In genomic region chr5:112285548-112286085, GRCm38 (mm10) we compare ENCODE assay signal across 16 mouse cellular contexts. TPM values are rescaled to one million over a fixed set of nuclear protein-coding genes. Genes with fewer than 3 reads are reported as not detected.
DNase-seq lines count a peak whose midpoint lies in the region; ATAC-seq lines count a peak whose summit lies in the region.
"Had no signal": no experiment of that assay in that cellular context is flagged by ENCODE, and none has a peak within 500 bp of the region (broad histone marks: within the 10 kb centered on the region; RNA-seq: fewer than 3 reads in every experiment).

No protein-coding gene starts in this region.

- no peak overlapping the region for H3K4me3 ChIP-seq in heart, embryonic 13.5 days
- no peak overlapping the region for H3K4me3 ChIP-seq in midbrain, embryonic 10.5 days
- H3K4me3 ChIP-seq in midbrain, embryonic 14.5 days (replicated peaks; ENCODE audit: low read depth, low read length): no peak overlapping the region

- ATAC-seq in heart, embryonic 13.5 days (ENCODE audit: extremely low read depth, insufficient number of reproducible peaks, low FRiP score, low TSS enrichment): no peak
- no peak for ATAC-seq in midbrain, embryonic 14.5 days (ENCODE audit: low FRiP score, low TSS enrichment)
- peak; percentile 22 for ATAC-seq in megakaryocyte-erythroid progenitor cell, adult 5-6 weeks (replicated peaks; ENCODE audit: low FRiP score, low TSS enrichment, poor library complexity, severe bottlenecking)
- ATAC-seq: activated CD4-positive, CD25-positive, alpha-beta regulatory T cell, adult 4 months; CD4-positive, CD25-positive, alpha-beta regulatory T cell, adult 4 months; forebrain, postnatal 0 days had no signal

- no peaks in the 10 kb centered on the region for H3K27me3 ChIP-seq in heart, embryonic 13.5 days (replicated peaks)
- H3K27me3 ChIP-seq in midbrain, embryonic 10.5 days (ENCODE audit: low read depth, poor library complexity, severe bottlenecking): no peaks in the 10 kb centered on the region
- H3K27me3 ChIP-seq in midbrain, embryonic 14.5 days (ENCODE audit: control insufficient read depth, insufficient read depth, low read length): no peaks in the 10 kb centered on the region

- DNase-seq in heart, postnatal 4 days: no peak
- no peak for DNase-seq in midbrain, embryonic 10.5 days (ENCODE audit: low spot score)
- DNase-seq in midbrain, embryonic 14.5 days: no peak
- DNase-seq in thymus, postnatal 4 days: peak; percentile 63
- no peak for DNase-seq in layer of hippocampus, postnatal 36 days
- DNase-seq: cerebellum, adult 2 months; forebrain, postnatal 0 days; gastrocnemius, postnatal 25 days; heart, postnatal 36 days; layer of hippocampus, adult 9-11 months; left cerebral cortex, postnatal 4 days; right cerebral cortex, postnatal 25 days had no signal

- WGBS in heart, embryonic 13.5 days: 84% methylated on average over 7 of the region's 7 CpGs
- 96% methylated on average over 7 of the region's 7 CpGs for WGBS in midbrain, embryonic 10.5 days
- 92% methylated on average over 7 of the region's 7 CpGs for WGBS in midbrain, embryonic 14.5 days

- 0 out of 2 replicates have a peak overlapping the region, but pooled peaks have one; percentile 29 for H3K9ac ChIP-seq in heart, embryonic 13.5 days
- H3K9ac ChIP-seq in midbrain, embryonic 14.5 days (replicated peaks; ENCODE audit: low read length): no peak overlapping the region
- H3K9ac ChIP-seq: forebrain, postnatal 0 days had no signal

- H3K4me2 ChIP-seq in heart, embryonic 13.5 days: no peak overlapping the region
- no peak overlapping the region for H3K4me2 ChIP-seq in midbrain, embryonic 14.5 days (ENCODE audit: low read length)

- H3K4me1 ChIP-seq in heart, embryonic 13.5 days: peaks cover 89% of the 10 kb centered on the region
- H3K4me1 ChIP-seq in midbrain, embryonic 10.5 days: peaks cover 36% of the 10 kb centered on the region
- H3K4me1 ChIP-seq in midbrain, embryonic 14.5 days (ENCODE audit: control insufficient read depth, insufficient read depth, low read length): no peaks in the 10 kb centered on the region

- H3K36me3 ChIP-seq in heart, embryonic 13.5 days: peaks cover 4% of the 10 kb centered on the region; the same call in 1 of the 2 replicates
- H3K36me3 ChIP-seq in midbrain, embryonic 10.5 days: 0 out of 2 replicates have a peak, but pooled peaks cover 3% of the 10 kb centered on the region
- no peaks in the 10 kb centered on the region for H3K36me3 ChIP-seq in midbrain, embryonic 14.5 days (ENCODE audit: control insufficient read depth, insufficient read depth, low read length)

- H3K27ac ChIP-seq in heart, embryonic 13.5 days (replicated peaks): no peak overlapping the region
- H3K27ac ChIP-seq in midbrain, embryonic 10.5 days (replicated peaks): peak overlapping the region; percentile 23; the same call in 1 of the 2 replicates
- H3K27ac ChIP-seq in midbrain, embryonic 14.5 days (replicated peaks; ENCODE audit: low read depth, low read length): no peak overlapping the region

- H3K9me3 ChIP-seq in heart, embryonic 13.5 days: no peaks in the 10 kb centered on the region
- no peaks in the 10 kb centered on the region for H3K9me3 ChIP-seq in midbrain, embryonic 10.5 days (replicated peaks)
- no peaks in the 10 kb centered on the region for H3K9me3 ChIP-seq in midbrain, embryonic 14.5 days (ENCODE audit: control insufficient read depth, low read length)

RNA-seq across cellular contexts. Expression of gene Tpst2, which starts 9.1 kb away (rescaled TPM):
- 36.8 and 37.5 TPM in 2 replicates for polyA plus RNA-seq in heart, embryonic 13.5 days (2015; fragmentation: Nextera tagmentation; extraction: Ambion mirVana)
- total RNA-seq in heart, postnatal 4 days (2021): 10 to 100 TPM; 44.4 to 45.6 TPM
- polyA plus RNA-seq in midbrain, embryonic 10.5 days (2016; fragmentation: Nextera tagmentation; extraction: Ambion mirVana): 35.9 and 37.0 TPM in 2 replicates
- polyA plus RNA-seq in midbrain, embryonic 14.5 days (2014; fragmentation: Nextera tagmentation; extraction: Ambion mirVana): 24.7 and 26.4 TPM in 2 replicates
- total RNA-seq in megakaryocyte-erythroid progenitor cell, adult 5-6 weeks (2014; fragmentation: Nextera tagmentation): 37.4 and 43.4 TPM in 2 replicates
- 17.6 and 27.3 TPM in 2 replicates for total RNA-seq in megakaryocyte-erythroid progenitor cell, adult 5-6 weeks (2017)
- 10 to 100 TPM; 37.1 to 43.4 TPM for total RNA-seq in layer of hippocampus, postnatal 36 days (2021)

RNA-seq across cellular contexts. Expression of gene Crybb1, which starts 30.0 kb away (rescaled TPM):
- polyA plus RNA-seq in heart, embryonic 13.5 days (2015; fragmentation: Nextera tagmentation; extraction: Ambion mirVana): 1.2 and 2.2 TPM in 2 replicates
- not detected for total RNA-seq in heart, postnatal 4 days (2021)
- 0.41 and 0.91 TPM in 2 replicates for polyA plus RNA-seq in midbrain, embryonic 10.5 days (2016; fragmentation: Nextera tagmentation; extraction: Ambion mirVana)
- polyA plus RNA-seq in midbrain, embryonic 14.5 days (2014; fragmentation: Nextera tagmentation; extraction: Ambion mirVana): 1.9 and 3.8 TPM in 2 replicates
- not detected in 2 replicates for total RNA-seq in megakaryocyte-erythroid progenitor cell, adult 5-6 weeks (2014; fragmentation: Nextera tagmentation)
- not detected in 2 replicates for total RNA-seq in megakaryocyte-erythroid progenitor cell, adult 5-6 weeks (2017)
- total RNA-seq in layer of hippocampus, postnatal 36 days (2021): 1 to 10 TPM; 4.9 to 6.6 TPM
- polyA plus RNA-seq: activated CD4-positive, CD25-positive, alpha-beta regulatory T cell, adult 4 months; CD4-positive, CD25-positive, alpha-beta regulatory T cell, adult 4 months had no signal

RNA-seq across cellular contexts. Expression of gene Cryba4, which starts 33.3 kb away (rescaled TPM):
- 1.6 and 1.9 TPM in 2 replicates for polyA plus RNA-seq in heart, embryonic 13.5 days (2015; fragmentation: Nextera tagmentation; extraction: Ambion mirVana)
- total RNA-seq in heart, postnatal 4 days (2021): 1 to 10 TPM; 1.7 to 2.3 TPM
- polyA plus RNA-seq in midbrain, embryonic 10.5 days (2016; fragmentation: Nextera tagmentation; extraction: Ambion mirVana): 0.43 and 1.4 TPM in 2 replicates
- polyA plus RNA-seq in midbrain, embryonic 14.5 days (2014; fragmentation: Nextera tagmentation; extraction: Ambion mirVana): 0.93 and 1.2 TPM in 2 replicates
- total RNA-seq in megakaryocyte-erythroid progenitor cell, adult 5-6 weeks (2014; fragmentation: Nextera tagmentation): not detected in 2 replicates
- not detected in 2 replicates for total RNA-seq in megakaryocyte-erythroid progenitor cell, adult 5-6 weeks (2017)
- under 1 TPM in 1 of 2 experiments, not detected in 1; 0.97 TPM for total RNA-seq in layer of hippocampus, postnatal 36 days (2021)
- total RNA-seq: forebrain, postnatal 0 days had no signal
- polyA plus RNA-seq: activated CD4-positive, CD25-positive, alpha-beta regulatory T cell, adult 4 months had no signal

RNA-seq across cellular contexts. Expression of gene Tfip11, which starts 40.5 kb away (rescaled TPM):
- 17.8 and 19.4 TPM in 2 replicates for polyA plus RNA-seq in heart, embryonic 13.5 days (2015; fragmentation: Nextera tagmentation; extraction: Ambion mirVana)
- 10 to 100 TPM; 20.3 to 20.5 TPM for total RNA-seq in heart, postnatal 4 days (2021)
- 43.0 and 47.6 TPM in 2 replicates for polyA plus RNA-seq in midbrain, embryonic 10.5 days (2016; fragmentation: Nextera tagmentation; extraction: Ambion mirVana)
- polyA plus RNA-seq in midbrain, embryonic 14.5 days (2014; fragmentation: Nextera tagmentation; extraction: Ambion mirVana): 29.1 and 29.9 TPM in 2 replicates
- 32.1 and 33.3 TPM in 2 replicates for total RNA-seq in megakaryocyte-erythroid progenitor cell, adult 5-6 weeks (2014; fragmentation: Nextera tagmentation)
- 14.7 and 22.6 TPM in 2 replicates for total RNA-seq in megakaryocyte-erythroid progenitor cell, adult 5-6 weeks (2017)
- total RNA-seq in layer of hippocampus, postnatal 36 days (2021): 10 to 100 TPM; 40.8 to 42.2 TPM

RNA-seq across cellular contexts. Expression of gene Srrd, which starts 57.2 kb away (rescaled TPM):
- 24.0 and 25.8 TPM in 2 replicates for polyA plus RNA-seq in heart, embryonic 13.5 days (2015; fragmentation: Nextera tagmentation; extraction: Ambion mirVana)
- 10 to 100 TPM; 11.5 to 14.6 TPM for total RNA-seq in heart, postnatal 4 days (2021)
- 48.7 and 51.0 TPM in 2 replicates for polyA plus RNA-seq in midbrain, embryonic 10.5 days (2016; fragmentation: Nextera tagmentation; extraction: Ambion mirVana)
- 52.4 and 68.6 TPM in 2 replicates for polyA plus RNA-seq in midbrain, embryonic 14.5 days (2014; fragmentation: Nextera tagmentation; extraction: Ambion mirVana)
- 17.6 and 30.6 TPM in 2 replicates for total RNA-seq in megakaryocyte-erythroid progenitor cell, adult 5-6 weeks (2014; fragmentation: Nextera tagmentation)
- total RNA-seq in megakaryocyte-erythroid progenitor cell, adult 5-6 weeks (2017): 16.2 and 18.7 TPM in 2 replicates
- total RNA-seq in layer of hippocampus, postnatal 36 days (2021): 10 to 100 TPM; 21.9 to 24.8 TPM

Comparison
In these comparisons a context has a peak if more than half of its experiments do, and no peak if none do; other contexts are left out.
1. RNA of gene Crybb1, which starts 30.0 kb away (total RNA-seq): 4.9 to 6.6 TPM in layer of hippocampus, postnatal 36 days; not detected in heart, postnatal 4 days and not detected in megakaryocyte-erythroid progenitor cell, adult 5-6 weeks; every median in the first group is over 4 times any median in the second.